Mouse (Mus musculus) cerebellum, adult 8-10 months (tissue): Measurements from ENCODE around the gene Epha5.
A peak's percentile ranks its signal among the peaks of the same experiment; 100 is the strongest.

Source experiments
- DNase-seq: peaks from one replicate; pipeline ENCODE4 v3.0.0; 2022

Epha5 gene

GRCm38 (mm10) chr5:84417062-84417879 is at the start of gene Epha5:
TSS of gene Epha5 (minus strand) at chr5:84417382.
- peak; percentile 33 for DNase-seq

DNA sequence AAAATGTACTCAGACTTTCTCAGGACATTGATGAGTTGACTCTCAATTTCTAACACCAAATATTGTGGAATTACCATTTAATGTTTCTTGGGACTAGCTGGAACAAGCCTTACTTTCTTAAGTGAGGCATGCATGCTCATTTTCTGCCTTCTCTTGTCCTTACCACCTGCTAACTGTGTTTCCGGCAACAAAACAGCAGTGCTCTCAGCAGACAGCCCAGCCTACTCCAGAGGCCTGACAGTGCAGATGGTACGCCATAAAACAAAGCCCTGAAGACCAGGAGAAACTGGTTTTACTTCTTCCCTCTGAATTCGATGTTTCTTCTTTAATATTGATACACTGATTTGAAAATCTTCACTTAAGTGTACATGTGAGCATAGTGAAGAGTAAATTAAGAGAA is 39.0 kb upstream of the Epha5 start:
- no peak for DNase-seq

DNA sequence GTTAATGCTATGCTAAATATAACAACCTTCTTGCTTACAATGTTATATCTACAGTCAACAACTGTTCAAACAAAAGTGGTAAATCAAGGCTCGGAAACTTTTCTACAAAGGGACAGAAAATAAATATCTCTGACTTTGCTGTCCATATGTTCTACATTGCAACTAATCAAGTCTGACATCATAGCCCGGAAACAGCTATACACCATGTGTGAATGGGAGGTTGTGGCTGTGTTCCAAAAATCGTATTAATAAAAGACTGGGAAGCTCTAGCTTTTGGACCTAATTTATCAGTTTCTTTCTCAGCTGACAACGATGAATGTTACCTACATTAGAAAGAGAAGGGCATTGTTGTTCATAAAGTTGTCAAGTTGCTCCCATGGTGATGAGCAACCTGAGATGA is 37.5 kb upstream of the Epha5 start:
- DNase-seq: no peak

GRCm38 (mm10) chr5:84453839-84454238 is 36.7 kb upstream of the Epha5 start:
- DNase-seq: no peak

GRCm38 (mm10) chr5:84440232-84440631 is 23.1 kb upstream of the Epha5 start:
- DNase-seq: no peak

DNA sequence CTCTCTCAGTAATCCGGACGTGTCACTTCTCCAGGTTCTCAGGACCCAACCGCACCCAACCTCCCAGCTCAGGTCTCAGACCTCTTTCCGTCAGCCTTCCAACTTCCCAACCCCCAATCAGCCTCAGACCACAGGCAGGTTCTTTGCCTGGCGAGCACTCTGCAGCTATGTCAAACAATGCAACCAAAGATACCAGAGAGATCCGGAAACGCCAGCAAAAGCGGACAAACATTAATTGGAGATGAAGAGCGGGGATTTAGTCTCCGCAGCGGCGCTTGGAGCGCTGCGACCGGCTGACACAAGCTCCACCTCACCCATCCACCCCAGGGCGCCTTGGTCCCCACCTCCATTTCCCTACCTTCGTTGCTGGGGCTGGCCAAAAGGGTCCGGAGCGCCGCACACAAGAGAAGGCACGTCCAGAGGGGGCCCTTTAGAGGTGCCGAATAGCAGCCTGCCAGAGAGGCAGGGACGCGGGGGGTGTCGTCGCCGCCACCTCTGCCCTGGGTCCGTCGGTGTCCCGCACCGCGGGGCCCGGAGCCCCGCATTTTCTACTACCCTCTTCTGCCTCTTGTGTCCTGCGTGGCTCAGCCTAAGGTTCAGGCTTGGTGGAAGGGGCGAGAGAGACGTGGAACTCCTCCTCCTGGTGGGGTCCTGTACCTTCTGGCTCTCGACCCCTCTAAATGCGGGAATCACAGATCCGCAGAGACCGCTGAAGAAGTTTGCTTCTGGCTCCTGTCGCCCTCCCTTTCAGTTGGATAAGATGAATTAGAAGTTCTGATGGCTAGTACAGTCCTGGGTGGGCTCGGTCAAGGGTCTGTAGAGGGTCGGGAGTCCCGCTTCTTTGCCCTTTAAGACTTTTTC is 991 bp downstream of the Epha5 start:
- no peak for DNase-seq

DNA sequence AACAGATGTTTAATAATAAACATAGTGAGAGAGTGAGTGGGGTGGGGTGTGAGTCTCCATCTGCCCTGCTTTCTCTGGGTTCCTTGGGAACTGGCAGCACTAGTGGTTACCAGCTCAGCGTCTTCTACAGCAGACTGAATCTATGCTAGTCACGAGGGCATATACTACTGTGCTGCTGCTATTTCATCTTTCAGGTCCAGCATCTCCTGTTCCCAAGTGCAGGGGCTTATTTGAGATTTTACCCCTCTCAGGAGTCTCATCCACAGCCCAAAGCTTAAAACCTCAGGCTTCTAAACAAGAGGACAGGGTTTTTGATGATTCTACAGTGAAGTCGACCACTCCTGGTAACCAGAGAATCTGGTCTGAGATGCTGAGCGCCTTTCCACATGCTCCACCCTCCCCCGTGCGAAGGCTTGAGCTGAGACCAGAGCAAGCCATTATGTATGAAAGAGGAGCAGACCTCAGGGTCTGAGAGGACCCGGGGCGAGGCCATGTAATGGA is 2.2 kb downstream of the Epha5 start:
- DNase-seq: no peak

DNA sequence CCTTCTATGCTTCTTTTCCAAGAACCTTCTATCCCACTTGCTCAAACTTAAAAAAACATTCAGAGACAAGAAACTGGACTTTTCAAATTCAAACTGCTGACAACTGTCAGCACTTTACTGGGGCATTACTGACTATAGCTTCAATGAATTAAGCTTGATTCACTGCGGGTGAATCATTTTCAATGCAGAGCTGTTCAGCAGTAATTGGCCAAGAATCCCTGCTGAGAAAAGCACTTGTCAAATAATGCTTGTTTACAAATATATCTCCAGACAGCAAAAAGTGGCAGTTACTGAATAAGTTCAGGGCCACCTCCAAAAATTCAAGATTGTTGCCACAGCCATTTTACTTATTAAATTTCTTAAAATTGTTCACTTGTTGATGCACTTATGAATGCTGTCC is 4.2 kb downstream of the Epha5 start:
- no peak for DNase-seq

DNA sequence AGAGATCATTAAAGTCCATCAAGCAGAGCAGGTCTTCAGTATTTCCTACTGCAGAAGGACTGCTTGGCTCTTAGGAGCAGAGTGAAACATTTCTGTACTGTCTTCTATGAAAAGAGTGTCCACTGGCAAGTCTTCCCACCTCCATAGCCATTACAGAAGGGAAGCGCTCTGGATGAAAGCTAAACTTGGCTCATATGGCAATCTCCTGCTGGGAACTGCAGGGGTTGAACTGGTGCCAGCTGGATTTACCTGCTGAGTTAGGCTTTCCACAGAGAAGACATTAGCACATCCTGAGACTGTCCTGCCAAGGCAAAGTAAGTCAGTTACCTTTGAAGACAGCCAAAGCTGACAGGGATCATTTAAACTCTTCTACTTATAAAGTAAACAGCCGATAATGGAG is 8.8 kb downstream of the Epha5 start:
- DNase-seq: peak; percentile 50

DNA sequence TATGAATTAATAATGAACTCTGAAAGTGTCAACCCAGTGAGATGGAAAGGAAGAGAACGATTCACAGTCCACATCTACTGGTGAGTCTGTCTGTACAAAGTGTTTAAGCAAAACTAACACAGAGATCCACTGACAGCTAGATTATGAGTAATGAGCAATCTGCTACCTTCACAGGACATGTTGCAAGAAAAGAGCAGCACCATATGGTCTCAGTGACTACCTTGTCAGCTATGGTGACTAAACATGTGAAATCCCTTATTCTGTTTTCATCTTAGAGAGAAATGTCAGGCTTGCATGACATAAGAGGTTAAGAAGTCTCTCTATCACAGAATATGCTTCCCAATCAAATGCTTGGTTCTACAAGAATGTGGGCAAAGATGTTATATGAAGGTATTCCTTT is 20.1 kb downstream of the Epha5 start:
- DNase-seq: no peak

GRCm38 (mm10) chr5:84365334-84365733 is 51.8 kb downstream of the Epha5 start:
- DNase-seq: no peak

GRCm38 (mm10) chr5:84359430-84359829 is 57.8 kb downstream of the Epha5 start:
- no peak for DNase-seq

DNA sequence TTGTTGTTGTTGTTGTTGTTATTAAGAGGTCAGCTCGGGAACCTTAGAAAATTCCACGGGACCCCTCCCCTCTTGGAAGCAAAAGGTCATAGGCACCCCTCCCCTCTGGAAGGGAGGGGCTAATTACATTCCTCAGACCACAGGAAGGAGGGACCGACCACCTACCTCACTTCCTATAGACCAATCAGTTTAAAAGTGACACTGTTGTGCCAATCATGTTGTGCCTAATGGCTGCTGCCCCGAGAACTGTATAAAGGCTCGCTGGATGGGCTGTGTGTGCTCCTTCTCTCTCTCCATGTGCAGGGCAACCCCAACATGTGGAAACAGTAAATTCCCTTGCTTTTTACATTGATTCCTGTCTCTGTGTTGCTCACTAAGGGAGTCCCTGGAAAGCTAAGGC is 64.1 kb downstream of the Epha5 start:
- DNase-seq: no peak

DNA sequence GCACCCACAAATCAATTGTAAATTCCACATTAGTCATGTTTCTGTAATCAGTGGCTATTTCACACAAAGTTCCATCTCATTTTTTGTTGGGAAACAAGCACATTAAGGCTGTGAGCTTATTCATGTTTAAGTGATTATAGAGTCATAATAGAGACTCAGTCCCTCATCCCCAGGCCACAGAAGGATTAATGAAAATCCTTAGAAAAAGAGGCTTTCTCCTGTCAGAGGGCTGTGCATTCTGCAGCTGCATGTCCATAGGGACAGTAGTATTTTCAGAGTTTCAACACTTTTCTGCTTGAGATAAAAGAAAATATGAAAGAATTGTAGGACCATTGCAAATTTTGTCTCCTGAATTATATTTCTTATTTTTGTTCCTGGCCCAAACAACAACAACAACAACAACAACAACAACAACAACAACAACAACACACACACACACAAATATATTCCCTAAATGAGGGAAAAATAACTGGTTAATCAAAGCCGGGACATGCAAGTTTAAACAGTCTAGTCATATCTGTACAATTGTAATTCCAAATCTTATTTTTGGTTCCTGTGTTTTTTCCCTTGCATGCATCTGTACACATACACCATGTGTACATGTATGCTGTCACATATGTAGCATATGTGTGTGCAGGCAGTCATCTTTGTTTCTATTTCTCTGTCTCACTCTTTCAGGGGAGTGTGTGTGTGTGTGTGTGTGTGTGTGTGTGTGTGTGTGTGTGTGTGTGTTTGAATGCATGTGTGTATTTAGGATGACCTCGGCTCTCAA is 70.3 kb downstream of the Epha5 start:
- DNase-seq: no peak

GRCm38 (mm10) chr5:84335834-84336465 is 81.2 kb downstream of the Epha5 start:
- no peak for DNase-seq

DNA sequence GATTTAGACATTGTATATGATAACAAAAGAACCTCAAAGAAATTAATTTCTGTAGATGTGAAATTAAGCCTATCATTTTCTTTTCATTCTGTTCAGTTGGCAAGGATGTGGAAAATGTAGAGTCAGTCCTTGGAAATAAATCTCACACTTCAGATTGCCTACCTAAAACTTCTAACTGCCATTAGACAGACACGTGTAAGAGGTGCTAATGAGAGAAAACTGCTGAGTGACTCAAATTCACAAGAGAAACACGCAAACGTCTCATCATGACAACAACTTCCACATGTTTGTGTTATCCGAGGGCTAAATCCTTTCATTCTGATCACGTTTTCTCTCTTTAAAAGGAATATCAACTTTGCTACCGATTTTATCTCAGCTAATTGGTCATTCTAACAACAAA is 82.7 kb downstream of the Epha5 start:
- DNase-seq: no peak

- no peak for DNase-seq
Observed at GRCm38 (mm10) chr5:84331631-84332030, 85.6 kb downstream of the Epha5 start.

GRCm38 (mm10) chr5:84320553-84320952 is 96.6 kb downstream of the Epha5 start:
- DNase-seq: no peak

GRCm38 (mm10) chr5:84320138-84320537 is 97.0 kb downstream of the Epha5 start:
- DNase-seq: no peak

DNA sequence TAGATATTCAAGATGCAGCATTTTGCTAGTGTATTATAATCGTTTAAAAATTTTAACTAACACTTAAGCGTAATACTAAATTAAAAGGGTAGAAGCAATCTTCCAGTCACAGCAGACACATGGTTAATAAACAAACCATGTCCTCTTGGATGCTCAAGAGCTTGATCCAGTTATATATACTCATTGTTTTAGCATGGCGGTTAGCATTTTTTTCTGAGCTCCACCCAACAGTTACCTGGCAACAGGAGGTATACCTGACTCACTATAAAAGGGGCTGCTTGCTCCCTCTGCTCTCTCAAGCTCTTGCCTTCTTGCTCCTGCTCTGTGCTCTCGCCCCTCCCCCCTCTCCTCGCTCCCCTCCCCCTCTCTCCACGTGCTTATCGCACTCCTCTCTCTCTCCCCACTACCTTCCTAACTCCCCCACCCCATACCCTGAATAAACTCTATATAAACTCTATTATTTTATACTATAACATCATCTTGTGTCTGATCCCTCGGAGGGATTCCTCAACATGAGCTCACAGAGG is 98.3 kb downstream of the Epha5 start:
- DNase-seq: no peak

GRCm38 (mm10) chr5:84317839-84318238 is 99.3 kb downstream of the Epha5 start:
- DNase-seq: no peak

- no peak for DNase-seq
Observed at GRCm38 (mm10) chr5:84313619-84314018, 103.6 kb downstream of the Epha5 start.
